9 mouse cellular contexts compared by ENCODE assay signal in genomic region chr16:31347581-31347980, GRCm38 (mm10). TPM values are rescaled to one million over a fixed set of nuclear protein-coding genes. Genes with fewer than 3 reads are reported as not detected.
A peak's percentile ranks its signal among the peaks of the same experiment; 100 is the strongest.
DNase-seq lines count a peak whose midpoint lies in the region; ATAC-seq and TF ChIP-seq lines count a peak whose summit lies in the region.
"Had no signal": no experiment of that assay in that cellular context is flagged by ENCODE, and none has a peak within 500 bp of the region (broad histone marks: within the 10 kb centered on the region; RNA-seq: fewer than 3 reads in every experiment).

No protein-coding gene starts in this region.

- 11% methylated on average over 14 of the region's 14 CpGs for WGBS in forebrain, postnatal 0 days
- WGBS in liver, embryonic 11.5 days: 16% methylated on average over 14 of the region's 14 CpGs
- 17% methylated on average over 14 of the region's 14 CpGs for WGBS in neural tube, embryonic 15.5 days

- TF ChIP-seq CTCF in forebrain, postnatal 0 days (IDR thresholded peaks at IDR 0.05; ENCODE audit: low read depth): peak; percentile 84

- no peaks in the 10 kb centered on the region for H3K27me3 ChIP-seq in forebrain, postnatal 0 days (ENCODE audit: insufficient read depth, low read length)
- H3K27me3 ChIP-seq in liver, embryonic 11.5 days (replicated peaks; ENCODE audit: control insufficient read depth, insufficient read depth, low read length): peaks cover 2% of the 10 kb centered on the region; the same call in 1 of the 2 replicates
- no peaks in the 10 kb centered on the region for H3K27me3 ChIP-seq in neural tube, embryonic 15.5 days (replicated peaks)
- H3K27me3 ChIP-seq: Patski had no signal

- intact Hi-C loops in heart, postnatal 14 days (cut with DNase I): loop anchor here (2.0 kb wide), 2 partner anchors 73 to 103 kb away; partner anchors contain the start of gene Ppp1r2

- H3K9me3 ChIP-seq in forebrain, postnatal 0 days (ENCODE audit: low read length): no peaks in the 10 kb centered on the region
- H3K9me3 ChIP-seq in liver, embryonic 11.5 days (ENCODE audit: control insufficient read depth, low read length): no peaks in the 10 kb centered on the region
- H3K9me3 ChIP-seq in neural tube, embryonic 15.5 days (replicated peaks): no peaks in the 10 kb centered on the region

- no peaks in the 10 kb centered on the region for H3K4me1 ChIP-seq in forebrain, postnatal 0 days (ENCODE audit: insufficient read depth)
- H3K4me1 ChIP-seq in liver, embryonic 11.5 days (replicated peaks; ENCODE audit: control insufficient read depth, insufficient read depth, low read length): no peaks in the 10 kb centered on the region
- peaks cover 9% of the 10 kb centered on the region for H3K4me1 ChIP-seq in neural tube, embryonic 15.5 days

- no peak overlapping the region; the same call in 1 of the 2 replicates for H3K9ac ChIP-seq in forebrain, postnatal 0 days
- H3K9ac ChIP-seq in liver, embryonic 11.5 days (ENCODE audit: low read depth, low read length): no peak overlapping the region
- no peak overlapping the region for H3K9ac ChIP-seq in neural tube, embryonic 15.5 days (replicated peaks)

- H3K4me2 ChIP-seq in forebrain, postnatal 0 days (ENCODE audit: low read depth): peak overlapping the region; percentile 27; the same call in 1 of the 2 replicates
- H3K4me2 ChIP-seq in liver, embryonic 11.5 days: peak overlapping the region; percentile 44
- H3K4me2 ChIP-seq in neural tube, embryonic 15.5 days: peak overlapping the region; percentile 48

- peak; percentile 72 for DNase-seq in ES-CJ7 (ENCODE audit: low read depth, low spot score)
- DNase-seq in cerebellum, adult 18-20 months: peak; percentile 53 to 55
- DNase-seq in forebrain, postnatal 0 days: peak; percentile 80
- peak; percentile 72 to 76 for DNase-seq in heart, postnatal 14 days
- DNase-seq in kidney, postnatal 4 days: peak; percentile 79 to 85
- no peak for DNase-seq in liver, embryonic 11.5 days (ENCODE audit: low spot score)
- no peak for DNase-seq in spleen, postnatal 36 days (ENCODE audit: low spot score in 2 of 2)

- H3K4me3 ChIP-seq in forebrain, postnatal 0 days (ENCODE audit: low read depth, low read length): no peak overlapping the region
- no peak overlapping the region for H3K4me3 ChIP-seq in liver, embryonic 11.5 days (ENCODE audit: low read depth, low read length)
- H3K4me3 ChIP-seq in neural tube, embryonic 15.5 days (replicated peaks): 0 out of 2 replicates have a peak overlapping the region, but pooled peaks have one; percentile 0

- no peaks in the 10 kb centered on the region for H3K36me3 ChIP-seq in forebrain, postnatal 0 days (ENCODE audit: insufficient read depth)
- no peaks in the 10 kb centered on the region for H3K36me3 ChIP-seq in liver, embryonic 11.5 days (ENCODE audit: control insufficient read depth, insufficient read depth, low read length)
- no peaks in the 10 kb centered on the region for H3K36me3 ChIP-seq in neural tube, embryonic 15.5 days

- no peak overlapping the region for H3K27ac ChIP-seq in forebrain, postnatal 0 days (ENCODE audit: low read depth, low read length)
- no peak overlapping the region for H3K27ac ChIP-seq in liver, embryonic 11.5 days (ENCODE audit: low read depth, low read length)
- H3K27ac ChIP-seq in neural tube, embryonic 15.5 days (replicated peaks): no peak overlapping the region

- ATAC-seq in forebrain, postnatal 0 days: peak; percentile 84
- ATAC-seq in liver, embryonic 11.5 days (replicated peaks; ENCODE audit: low FRiP score): no peak
- ATAC-seq in neural tube, embryonic 15.5 days (ENCODE audit: low FRiP score): no peak; the same call in 1 of the 2 replicates
- ATAC-seq: Patski had no signal

RNA-seq across cellular contexts. Expression of gene Apod, which starts 33.0 kb away (rescaled TPM):
- 81.9 and 84.2 TPM in 2 replicates for total RNA-seq in forebrain, postnatal 0 days (2014; rRNA removed)
- 179 and 215 TPM in 2 replicates for polyA plus RNA-seq in forebrain, postnatal 0 days (2015; fragmentation: Nextera tagmentation; extraction: Ambion mirVana)
- total RNA-seq in heart, postnatal 14 days (2021): 1 to 10 TPM; 2.1 to 3.0 TPM
- 0.51 TPM in 1 of 2 replicates, not detected in the other for polyA plus RNA-seq in liver, embryonic 11.5 days (2014; fragmentation: Nextera tagmentation; extraction: Ambion mirVana)
- polyA plus RNA-seq in neural tube, embryonic 15.5 days (2015; fragmentation: Nextera tagmentation; extraction: Ambion mirVana): 48.8 and 54.0 TPM in 2 replicates
- polyA plus RNA-seq: Patski had no signal

Comparison
In these comparisons a context has a peak if more than half of its experiments do, and no peak if none do; other contexts are left out.
1. DNase-seq: peak in ES-CJ7 (single experiment), cerebellum, adult 18-20 months (2 of 2), forebrain, postnatal 0 days (single experiment), heart, postnatal 14 days (2 of 2) and kidney, postnatal 4 days (2 of 2); none in liver, embryonic 11.5 days (single experiment) and spleen, postnatal 36 days (0 of 2).
2. RNA of gene Apod, which starts 33.0 kb away (polyA plus RNA-seq): 179 to 215 TPM in forebrain, postnatal 0 days and 48.8 to 54.0 TPM in neural tube, embryonic 15.5 days; 0.51 TPM in liver, embryonic 11.5 days; every median in the first group is over 10 times any median in the second.
3. Peak in every context shown above with its lines, with median percentiles within 50 percentile points of each other: H3K4me2 ChIP-seq.